Mouse (Mus musculus): ENCODE measurements around the gene Gm10282. TPM values are rescaled to one million over a fixed set of nuclear protein-coding genes. Genes with fewer than 3 reads are reported as not detected.

Gm10282 gene
- polyA plus RNA-seq, 1 experiment from 2014 or later: 23.1 TPM

GRCm38 (mm10) chr8:72330806-72331516 lies 25.9 kb upstream of the Gm10282 start:
- no peak overlapping the region for H3K27ac ChIP-seq (replicated peaks; ENCODE audit: low read depth, low read length)
- ATAC-seq (ENCODE audit: low read depth) (no peak), DNase-seq (ENCODE audit: low spot score) (no peak)
- no peaks in the 10 kb centered on the region for H3K9me3 ChIP-seq (ENCODE audit: control insufficient read depth, low read length)
- H3K4me2 ChIP-seq (ENCODE audit: low read depth, low read length): no peak overlapping the region
- H3K27me3 ChIP-seq (replicated peaks; ENCODE audit: control insufficient read depth, insufficient read depth, low read length): no peaks in the 10 kb centered on the region
- H3K36me3 ChIP-seq (ENCODE audit: control insufficient read depth, insufficient read depth, low read length): peaks cover 7% of the 10 kb centered on the region; the same call in 1 of the 2 replicates
- H3K4me3 ChIP-seq (ENCODE audit: low read depth, low read length): no peak overlapping the region
- H3K9ac ChIP-seq (ENCODE audit: low read depth, low read length): no peak overlapping the region
- no peaks in the 10 kb centered on the region for H3K4me1 ChIP-seq (ENCODE audit: control insufficient read depth, insufficient read depth, low read length)
- 73% methylated on average over 6 of the region's 6 CpGs for WGBS

- H3K27me3 ChIP-seq (replicated peaks; ENCODE audit: control insufficient read depth, insufficient read depth, low read length): no peaks in the 10 kb centered on the region
- DNase-seq (ENCODE audit: low spot score) (no peak), ATAC-seq (ENCODE audit: low read depth) (no peak)
- H3K4me3 ChIP-seq (ENCODE audit: low read depth, low read length): no peak overlapping the region
- H3K4me1 ChIP-seq (ENCODE audit: control insufficient read depth, insufficient read depth, low read length): no peaks in the 10 kb centered on the region
- no peaks in the 10 kb centered on the region for H3K36me3 ChIP-seq (ENCODE audit: control insufficient read depth, insufficient read depth, low read length)
- H3K4me2 ChIP-seq (ENCODE audit: low read depth, low read length): no peak overlapping the region
- no peak overlapping the region for H3K9ac ChIP-seq (ENCODE audit: low read depth, low read length)
- no peak overlapping the region for H3K27ac ChIP-seq (replicated peaks; ENCODE audit: low read depth, low read length)
- no peaks in the 10 kb centered on the region for H3K9me3 ChIP-seq (ENCODE audit: control insufficient read depth, low read length)
- WGBS: 83% methylated on average over 3 of the region's 3 CpGs
Observed at GRCm38 (mm10) chr8:72329116-72329515, 24.1 kb upstream of the Gm10282 start.

GRCm38 (mm10) chr8:72324708-72325107 lies 19.6 kb upstream of the Gm10282 start:
- no peaks in the 10 kb centered on the region for H3K9me3 ChIP-seq (ENCODE audit: control insufficient read depth, low read length)
- H3K36me3 ChIP-seq (ENCODE audit: control insufficient read depth, insufficient read depth, low read length): no peaks in the 10 kb centered on the region; the same call in 1 of the 2 replicates
- H3K9ac ChIP-seq (ENCODE audit: low read depth, low read length): no peak overlapping the region
- H3K4me3 ChIP-seq (ENCODE audit: low read depth, low read length): no peak overlapping the region
- H3K27me3 ChIP-seq (replicated peaks; ENCODE audit: control insufficient read depth, insufficient read depth, low read length): peaks cover 29% of the 10 kb centered on the region
- WGBS: 65% methylated on average over 2 of the region's 2 CpGs
- DNase-seq (ENCODE audit: low spot score) (no peak), ATAC-seq (ENCODE audit: low read depth) (no peak)
- no peaks in the 10 kb centered on the region for H3K4me1 ChIP-seq (ENCODE audit: control insufficient read depth, insufficient read depth, low read length)
- no peak overlapping the region for H3K27ac ChIP-seq (replicated peaks; ENCODE audit: low read depth, low read length)
- no peak overlapping the region for H3K4me2 ChIP-seq (ENCODE audit: low read depth, low read length)

- no peak overlapping the region for H3K9ac ChIP-seq (ENCODE audit: low read depth, low read length)
- no peaks in the 10 kb centered on the region; the same call in 1 of the 2 replicates for H3K36me3 ChIP-seq (ENCODE audit: control insufficient read depth, insufficient read depth, low read length)
- 80% methylated on average over 10 of the region's 10 CpGs for WGBS
- DNase-seq (ENCODE audit: low spot score): no peak
- ATAC-seq (ENCODE audit: low read depth): no peak
- no peaks in the 10 kb centered on the region for H3K9me3 ChIP-seq (ENCODE audit: control insufficient read depth, low read length)
- no peak overlapping the region for H3K27ac ChIP-seq (replicated peaks; ENCODE audit: low read depth, low read length)
- no peak overlapping the region for H3K4me2 ChIP-seq (ENCODE audit: low read depth, low read length)
- H3K4me3 ChIP-seq (ENCODE audit: low read depth, low read length): no peak overlapping the region
- H3K4me1 ChIP-seq (ENCODE audit: control insufficient read depth, insufficient read depth, low read length): no peaks in the 10 kb centered on the region
- peaks cover 34% of the 10 kb centered on the region for H3K27me3 ChIP-seq (replicated peaks; ENCODE audit: control insufficient read depth, insufficient read depth, low read length)
Observed at GRCm38 (mm10) chr8:72324036-72324706, 19.1 kb upstream of the Gm10282 start.

- Histone ChIP-seq H3K27me3 (replicated peaks; ENCODE audit: control insufficient read depth, insufficient read depth, low read length) (peaks cover 38% of the 10 kb centered on the region), H3K36me3 (ENCODE audit: control insufficient read depth, insufficient read depth, low read length) (no peaks in the 10 kb centered on the region; the same call in 1 of the 2 replicates), H3K4me1 (ENCODE audit: control insufficient read depth, insufficient read depth, low read length) (no peaks in the 10 kb centered on the region), H3K4me3 (ENCODE audit: low read depth, low read length) (no peak overlapping the region), H3K4me2 (ENCODE audit: low read depth, low read length) (no peak overlapping the region), H3K9ac (ENCODE audit: low read depth, low read length) (no peak overlapping the region), H3K9me3 (ENCODE audit: control insufficient read depth, low read length) (no peaks in the 10 kb centered on the region), H3K27ac (replicated peaks; ENCODE audit: low read depth, low read length) (no peak overlapping the region)
- WGBS: 55% methylated on average over 6 of the region's 6 CpGs
- no peak for ATAC-seq (ENCODE audit: low read depth)
- no peak for DNase-seq (ENCODE audit: low spot score)
Observed at GRCm38 (mm10) chr8:72323131-72323725, 18.2 kb upstream of the Gm10282 start.

GRCm38 (mm10) chr8:72322471-72322889 lies 17.4 kb upstream of the Gm10282 start:
- Histone ChIP-seq H3K4me3 (ENCODE audit: low read depth, low read length) (no peak overlapping the region), H3K36me3 (ENCODE audit: control insufficient read depth, insufficient read depth, low read length) (no peaks in the 10 kb centered on the region; the same call in 1 of the 2 replicates), H3K27me3 (replicated peaks; ENCODE audit: control insufficient read depth, insufficient read depth, low read length) (peaks cover 38% of the 10 kb centered on the region), H3K9ac (ENCODE audit: low read depth, low read length) (no peak overlapping the region), H3K4me2 (ENCODE audit: low read depth, low read length) (peak overlapping the region; percentile 86; the same call in 1 of the 2 replicates), H3K9me3 (ENCODE audit: control insufficient read depth, low read length) (no peaks in the 10 kb centered on the region), H3K4me1 (ENCODE audit: control insufficient read depth, insufficient read depth, low read length) (no peaks in the 10 kb centered on the region), H3K27ac (replicated peaks; ENCODE audit: low read depth, low read length) (no peak overlapping the region)
- ATAC-seq (ENCODE audit: low read depth) (no peak), DNase-seq (ENCODE audit: low spot score) (no peak)
- 50% methylated on average over 7 of the region's 7 CpGs for WGBS

GRCm38 (mm10) chr8:72321635-72322441 lies 16.8 kb upstream of the Gm10282 start:
- Histone ChIP-seq H3K36me3 (ENCODE audit: control insufficient read depth, insufficient read depth, low read length) (no peaks in the 10 kb centered on the region; the same call in 1 of the 2 replicates), H3K4me2 (ENCODE audit: low read depth, low read length) (peak overlapping the region; percentile 86), H3K4me1 (ENCODE audit: control insufficient read depth, insufficient read depth, low read length) (no peaks in the 10 kb centered on the region), H3K9ac (ENCODE audit: low read depth, low read length) (no peak overlapping the region), H3K27me3 (replicated peaks; ENCODE audit: control insufficient read depth, insufficient read depth, low read length) (peaks cover 38% of the 10 kb centered on the region), H3K4me3 (ENCODE audit: low read depth, low read length) (peak overlapping the region; percentile 55), H3K9me3 (ENCODE audit: control insufficient read depth, low read length) (no peaks in the 10 kb centered on the region), H3K27ac (replicated peaks; ENCODE audit: low read depth, low read length) (no peak overlapping the region)
- DNase-seq (ENCODE audit: low spot score) (no peak), ATAC-seq (ENCODE audit: low read depth) (no peak)
- WGBS: 88% methylated on average over 20 of the region's 20 CpGs

Data from embryonic facial prominence, embryonic 14.5 days (tissue).